Mouse (Mus musculus): ENCODE data around the gene Hoxc6. TPM values are rescaled to one million over a fixed set of nuclear protein-coding genes. Genes with fewer than 3 reads are reported as not detected.

Gene Hoxc6
- polyA plus RNA-seq (2014; fragmentation: Nextera tagmentation; extraction: Ambion mirVana), result 6.1 and 9.6 TPM in 2 replicates

DNA sequence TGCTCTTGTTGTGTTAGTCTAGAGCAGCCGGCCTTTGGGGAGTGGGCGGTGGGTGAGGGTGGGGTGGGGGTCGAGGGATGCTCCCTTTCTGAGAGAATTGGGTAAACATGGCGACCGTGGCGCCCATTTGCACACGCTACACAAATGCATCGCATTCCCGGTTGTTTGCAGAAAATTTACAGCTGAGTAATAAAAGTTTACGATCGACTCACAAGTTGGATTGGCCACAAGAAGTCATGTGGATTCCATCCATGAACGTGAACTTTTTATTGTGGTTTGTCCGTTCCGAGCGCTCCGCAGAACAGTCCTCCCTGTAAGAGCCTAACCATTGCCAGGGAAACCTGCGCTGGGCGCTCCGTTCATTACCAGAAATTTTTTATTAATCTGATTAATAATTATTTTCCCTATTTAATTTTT lies at the start of gene Hoxc6:
Gene Hoxc6 (plus strand): TSS at position 319 of the 417 bp plus-strand sequence.
- H3K27ac ChIP-seq (ENCODE audit: low read depth), result peak within 1 kb of the TSS; percentile 87
- H3K27me3 ChIP-seq (replicated peaks; ENCODE audit: control insufficient read depth, insufficient read depth, low read length), result peaks cover 98% of the 10 kb centered on the region
- WGBS, result under 1% methylated on average over 19 of the region's 19 CpGs
- peak within 1 kb of the TSS; percentile 68 for H3K9ac ChIP-seq (ENCODE audit: low read length)
- ATAC-seq (replicated peaks; ENCODE audit: low FRiP score, low TSS enrichment, low read depth), result peak; percentile 38
- no peaks in the 10 kb centered on the region for H3K36me3 ChIP-seq (ENCODE audit: control insufficient read depth, insufficient read depth, low read length)
- no peak for DNase-seq (ENCODE audit: low spot score)
- peak within 1 kb of the TSS; percentile 64 for H3K4me2 ChIP-seq (ENCODE audit: low read length)
- no peaks in the 10 kb centered on the region; the same call in none of the 2 replicates for H3K4me1 ChIP-seq (replicated peaks; ENCODE audit: control insufficient read depth, insufficient read depth, low read length)
- peak within 1 kb of the TSS; percentile 42 for H3K4me3 ChIP-seq (ENCODE audit: low read depth, low read length)
- H3K9me3 ChIP-seq (ENCODE audit: control insufficient read depth, low read length), result no peaks in the 10 kb centered on the region

GRCm38 (mm10) chr15:102948842-102949241 lies 49.2 kb upstream of the Hoxc6 start:
- H3K9me3 ChIP-seq (ENCODE audit: control insufficient read depth, low read length), result no peaks in the 10 kb centered on the region
- WGBS, result 15% methylated on average over 2 of the region's 2 CpGs
- DNase-seq (ENCODE audit: low spot score), result no peak

GRCm38 (mm10) chr15:102949696-102950095 lies 48.4 kb upstream of the Hoxc6 start:
- ATAC-seq (replicated peaks; ENCODE audit: low FRiP score, low TSS enrichment, low read depth) (no peak), DNase-seq (ENCODE audit: low spot score) (peak; percentile 73)
- 2% methylated on average over 20 of the region's 20 CpGs for WGBS
- Histone ChIP-seq H3K36me3 (ENCODE audit: control insufficient read depth, insufficient read depth, low read length) (no peaks in the 10 kb centered on the region), H3K4me3 (ENCODE audit: low read depth, low read length) (no peak overlapping the region), H3K27me3 (replicated peaks; ENCODE audit: control insufficient read depth, insufficient read depth, low read length) (peaks cover 100% of the 10 kb centered on the region), H3K27ac (ENCODE audit: low read depth) (no peak overlapping the region), H3K4me2 (ENCODE audit: low read length) (no peak overlapping the region), H3K9me3 (ENCODE audit: control insufficient read depth, low read length) (no peaks in the 10 kb centered on the region), H3K9ac (ENCODE audit: low read length) (no peak overlapping the region), H3K4me1 (replicated peaks; ENCODE audit: control insufficient read depth, insufficient read depth, low read length) (no peaks in the 10 kb centered on the region)

More at GRCm38 (mm10) chr15:102948842-102949241, 49.2 kb upstream of the Hoxc6 start:
- no peak overlapping the region for H3K9ac ChIP-seq (ENCODE audit: low read length)
- H3K4me2 ChIP-seq (ENCODE audit: low read length), result no peak overlapping the region
- peaks cover 100% of the 10 kb centered on the region for H3K27me3 ChIP-seq (replicated peaks; ENCODE audit: control insufficient read depth, insufficient read depth, low read length)
- H3K27ac ChIP-seq (ENCODE audit: low read depth), result no peak overlapping the region
- no peak overlapping the region for H3K4me3 ChIP-seq (ENCODE audit: low read depth, low read length)
- no peak for ATAC-seq (replicated peaks; ENCODE audit: low FRiP score, low TSS enrichment, low read depth)
- H3K36me3 ChIP-seq (ENCODE audit: control insufficient read depth, insufficient read depth, low read length), result no peaks in the 10 kb centered on the region
- no peaks in the 10 kb centered on the region for H3K4me1 ChIP-seq (replicated peaks; ENCODE audit: control insufficient read depth, insufficient read depth, low read length)

DNA sequence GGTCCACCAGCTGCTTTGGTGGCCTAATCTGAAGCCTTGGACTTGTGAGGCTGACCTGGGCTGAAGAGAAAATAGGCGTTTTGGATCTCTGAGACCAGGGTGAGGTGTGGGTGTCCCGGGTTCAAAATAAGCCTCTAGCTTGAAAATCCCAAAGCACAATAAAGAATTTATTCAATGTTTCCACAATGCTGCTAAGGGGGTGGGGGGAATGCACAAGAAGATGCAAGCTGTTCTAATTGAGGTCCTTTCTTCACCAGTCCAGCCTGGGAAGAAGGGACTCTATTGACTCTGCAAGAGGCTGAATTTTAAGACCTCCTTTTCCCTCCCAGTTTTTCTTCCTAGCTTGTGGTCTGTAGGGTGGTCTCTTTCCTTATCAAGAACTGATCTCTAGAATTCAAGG lies 47.2 kb upstream of the Hoxc6 start:
- no peaks in the 10 kb centered on the region for H3K9me3 ChIP-seq (ENCODE audit: control insufficient read depth, low read length)
- no peak overlapping the region for H3K4me3 ChIP-seq (ENCODE audit: low read depth, low read length)
- ATAC-seq (replicated peaks; ENCODE audit: low FRiP score, low TSS enrichment, low read depth) (no peak), DNase-seq (ENCODE audit: low spot score) (no peak)
- H3K4me1 ChIP-seq (replicated peaks; ENCODE audit: control insufficient read depth, insufficient read depth, low read length), result no peaks in the 10 kb centered on the region
- no peak overlapping the region for H3K4me2 ChIP-seq (ENCODE audit: low read length)
- peaks cover 100% of the 10 kb centered on the region for H3K27me3 ChIP-seq (replicated peaks; ENCODE audit: control insufficient read depth, insufficient read depth, low read length)
- 16% methylated on average over 2 of the region's 2 CpGs for WGBS
- no peak overlapping the region for H3K9ac ChIP-seq (ENCODE audit: low read length)
- no peak overlapping the region for H3K27ac ChIP-seq (ENCODE audit: low read depth)
- H3K36me3 ChIP-seq (ENCODE audit: control insufficient read depth, insufficient read depth, low read length), result no peaks in the 10 kb centered on the region

GRCm38 (mm10) chr15:102953561-102953960 lies 44.5 kb upstream of the Hoxc6 start:
- 6% methylated on average over 6 of the region's 6 CpGs for WGBS
- ATAC-seq (replicated peaks; ENCODE audit: low FRiP score, low TSS enrichment, low read depth) (no peak), DNase-seq (ENCODE audit: low spot score) (no peak)
- Histone ChIP-seq H3K4me1 (replicated peaks; ENCODE audit: control insufficient read depth, insufficient read depth, low read length) (no peaks in the 10 kb centered on the region), H3K9ac (ENCODE audit: low read length) (no peak overlapping the region), H3K4me2 (ENCODE audit: low read length) (no peak overlapping the region), H3K36me3 (ENCODE audit: control insufficient read depth, insufficient read depth, low read length) (no peaks in the 10 kb centered on the region), H3K4me3 (ENCODE audit: low read depth, low read length) (no peak overlapping the region), H3K27me3 (replicated peaks; ENCODE audit: control insufficient read depth, insufficient read depth, low read length) (peaks cover 100% of the 10 kb centered on the region), H3K9me3 (ENCODE audit: control insufficient read depth, low read length) (no peaks in the 10 kb centered on the region), H3K27ac (ENCODE audit: low read depth) (no peak overlapping the region)

- Histone ChIP-seq H3K9ac (ENCODE audit: low read length) (no peak within 1 kb of the TSS), H3K4me1 (replicated peaks; ENCODE audit: control insufficient read depth, insufficient read depth, low read length) (no peaks in the 10 kb centered on the region), H3K27me3 (replicated peaks; ENCODE audit: control insufficient read depth, insufficient read depth, low read length) (peaks cover 100% of the 10 kb centered on the region), H3K9me3 (ENCODE audit: control insufficient read depth, low read length) (no peaks in the 10 kb centered on the region), H3K36me3 (ENCODE audit: control insufficient read depth, insufficient read depth, low read length) (no peaks in the 10 kb centered on the region), H3K4me2 (ENCODE audit: low read length) (no peak within 1 kb of the TSS), H3K27ac (ENCODE audit: low read depth) (no peak within 1 kb of the TSS), H3K4me3 (ENCODE audit: low read depth, low read length) (peak within 1 kb of the TSS; percentile 8; the same call in 1 of the 2 replicates)
- DNase-seq (ENCODE audit: low spot score) (peak; percentile 80), ATAC-seq (replicated peaks; ENCODE audit: low FRiP score, low TSS enrichment, low read depth) (no peak)
- WGBS, result 1% methylated on average over 57 of the region's 57 CpGs
Measured at GRCm38 (mm10) chr15:102954192-102955006, 43.7 kb upstream of the Hoxc6 start, which contains the start of gene Hoxc11. Gene Hoxc11 (plus strand): TSS chr15:102954427.

- Histone ChIP-seq H3K4me2 (ENCODE audit: low read length) (no peak overlapping the region), H3K4me3 (ENCODE audit: low read depth, low read length) (peak overlapping the region; percentile 8; the same call in 1 of the 2 replicates), H3K9ac (ENCODE audit: low read length) (no peak overlapping the region), H3K27me3 (replicated peaks; ENCODE audit: control insufficient read depth, insufficient read depth, low read length) (peaks cover 100% of the 10 kb centered on the region), H3K9me3 (ENCODE audit: control insufficient read depth, low read length) (no peaks in the 10 kb centered on the region), H3K27ac (ENCODE audit: low read depth) (no peak overlapping the region), H3K4me1 (replicated peaks; ENCODE audit: control insufficient read depth, insufficient read depth, low read length) (0 out of 2 replicates have a peak, but pooled peaks cover 1% of the 10 kb centered on the region), H3K36me3 (ENCODE audit: control insufficient read depth, insufficient read depth, low read length) (no peaks in the 10 kb centered on the region)
- WGBS, result 1% methylated on average over 27 of the region's 28 CpGs
- ATAC-seq (replicated peaks; ENCODE audit: low FRiP score, low TSS enrichment, low read depth), result no peak
- DNase-seq (ENCODE audit: low spot score), result no peak
Measured at GRCm38 (mm10) chr15:102955007-102955382, 43.1 kb upstream of the Hoxc6 start.

DNA sequence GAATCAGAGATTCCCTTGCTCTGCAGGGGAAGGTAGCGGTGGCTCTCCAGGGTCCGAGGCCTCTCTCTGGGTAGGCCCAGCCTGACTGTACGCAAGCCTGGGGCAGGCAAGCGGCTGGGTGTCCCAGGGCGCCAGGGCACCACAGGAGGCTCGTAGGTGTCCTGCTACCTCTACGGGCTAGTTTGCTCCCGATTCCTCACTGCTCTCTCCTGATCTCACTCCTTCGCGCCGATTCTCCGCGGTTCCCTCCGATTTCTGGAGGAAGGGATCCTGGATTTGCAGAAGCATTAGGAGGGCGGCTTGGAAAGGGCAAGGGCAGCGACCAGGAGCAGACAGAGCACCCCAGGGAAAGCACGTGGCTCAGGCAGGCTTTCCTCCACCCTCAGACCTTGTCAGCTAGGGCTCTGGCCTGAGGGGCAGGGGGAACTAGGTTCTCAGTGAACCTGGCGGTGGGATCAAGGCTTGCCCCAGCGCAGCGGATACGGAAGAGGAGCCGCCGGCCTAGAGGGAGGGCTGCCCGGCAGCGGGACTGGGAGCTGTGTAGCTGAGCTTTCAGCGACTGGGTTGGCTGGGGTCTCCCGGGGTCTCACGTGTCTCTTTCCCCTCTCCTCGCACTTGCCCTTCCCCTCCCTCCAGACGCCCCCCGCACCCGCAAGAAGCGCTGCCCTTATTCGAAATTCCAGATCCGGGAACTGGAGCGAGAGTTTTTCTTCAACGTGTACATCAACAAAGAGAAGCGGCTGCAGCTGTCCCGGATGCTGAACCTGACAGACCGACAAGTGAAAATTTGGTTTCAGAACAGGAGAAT lies 42.0 kb upstream of the Hoxc6 start:
- DNase-seq (ENCODE audit: low spot score), result peak; percentile 77

More for the DNA sequence above, 42.0 kb upstream of the Hoxc6 start:
- 0 out of 2 replicates have a peak overlapping the region, but pooled peaks have one; percentile 1 for H3K4me2 ChIP-seq (ENCODE audit: low read length)
- 0 out of 2 replicates have a peak overlapping the region, but pooled peaks have one; percentile 13 for H3K9ac ChIP-seq (ENCODE audit: low read length)
- peaks cover 100% of the 10 kb centered on the region for H3K27me3 ChIP-seq (replicated peaks; ENCODE audit: control insufficient read depth, insufficient read depth, low read length)
- H3K9me3 ChIP-seq (ENCODE audit: control insufficient read depth, low read length), result no peaks in the 10 kb centered on the region
- WGBS, result 1% methylated on average over 40 of the region's 40 CpGs
- H3K4me3 ChIP-seq (ENCODE audit: low read depth, low read length), result peak overlapping the region; percentile 6; the same call in 1 of the 2 replicates
- H3K36me3 ChIP-seq (ENCODE audit: control insufficient read depth, insufficient read depth, low read length), result no peaks in the 10 kb centered on the region
- H3K27ac ChIP-seq (ENCODE audit: low read depth), result no peak overlapping the region
- no peak for ATAC-seq (replicated peaks; ENCODE audit: low FRiP score, low TSS enrichment, low read depth)
- peaks cover 4% of the 10 kb centered on the region; the same call in 1 of the 2 replicates for H3K4me1 ChIP-seq (replicated peaks; ENCODE audit: control insufficient read depth, insufficient read depth, low read length)
